Mouse (Mus musculus): Measurements from ENCODE around the gene Bcar3. TPM values are rescaled to one million over a fixed set of nuclear protein-coding genes. Genes with fewer than 3 reads are reported as not detected.

The Bcar3 gene
- polyA plus RNA-seq, 1 experiment from 2014 or later = 33.8 TPM

- Histone ChIP-seq H3K27me3 (replicated peaks; ENCODE audit: control insufficient read depth, insufficient read depth, low read length) (no peaks in the 10 kb centered on the region), H3K9me3 (ENCODE audit: control insufficient read depth) (no peaks in the 10 kb centered on the region), H3K27ac (ENCODE audit: low read depth, low read length) (no peak overlapping the region), H3K4me2 (replicated peaks; ENCODE audit: low read depth) (no peak overlapping the region), H3K4me3 (ENCODE audit: low read depth, low read length) (no peak overlapping the region), H3K9ac (ENCODE audit: low read depth, low read length) (no peak overlapping the region), H3K4me1 (replicated peaks; ENCODE audit: control insufficient read depth, insufficient read depth, low read length) (no peaks in the 10 kb centered on the region), H3K36me3 (ENCODE audit: control insufficient read depth, insufficient read depth) (no peaks in the 10 kb centered on the region)
- TF ChIP-seq CTCF (IDR thresholded peaks at IDR 0.05; ENCODE audit: low read depth) = no peak
- ATAC-seq = 0 out of 2 replicates have a peak, but pooled peaks have one; percentile 28
- WGBS = 10% methylated on average over 3 of the region's 3 CpGs
Observed at GRCm38 (mm10) chr3:122365326-122365725, 71.4 kb downstream of the Bcar3 start.

- no peaks in the 10 kb centered on the region for H3K4me1 ChIP-seq (replicated peaks; ENCODE audit: control insufficient read depth, insufficient read depth, low read length)
- H3K9me3 ChIP-seq (ENCODE audit: control insufficient read depth) = no peaks in the 10 kb centered on the region
- WGBS = 88% methylated on average over 8 of the region's 8 CpGs
- H3K4me2 ChIP-seq (replicated peaks; ENCODE audit: low read depth) = no peak overlapping the region
- no peak overlapping the region for H3K27ac ChIP-seq (ENCODE audit: low read depth, low read length)
- no peak for TF ChIP-seq CTCF (IDR thresholded peaks at IDR 0.05; ENCODE audit: low read depth)
- no peaks in the 10 kb centered on the region for H3K36me3 ChIP-seq (ENCODE audit: control insufficient read depth, insufficient read depth)
- H3K27me3 ChIP-seq (replicated peaks; ENCODE audit: control insufficient read depth, insufficient read depth, low read length) = no peaks in the 10 kb centered on the region
- no peak overlapping the region for H3K9ac ChIP-seq (ENCODE audit: low read depth, low read length)
- ATAC-seq = no peak
- H3K4me3 ChIP-seq (ENCODE audit: low read depth, low read length) = no peak overlapping the region
Observed at GRCm38 (mm10) chr3:122371646-122372341, 77.9 kb downstream of the Bcar3 start.

- H3K4me3 ChIP-seq (ENCODE audit: low read depth, low read length) = no peak overlapping the region
- no peaks in the 10 kb centered on the region for H3K4me1 ChIP-seq (replicated peaks; ENCODE audit: control insufficient read depth, insufficient read depth, low read length)
- no peak overlapping the region for H3K9ac ChIP-seq (ENCODE audit: low read depth, low read length)
- no peak for ATAC-seq
- no peak overlapping the region for H3K4me2 ChIP-seq (replicated peaks; ENCODE audit: low read depth)
- no peaks in the 10 kb centered on the region for H3K9me3 ChIP-seq (ENCODE audit: control insufficient read depth)
- 49% methylated on average over 4 of the region's 4 CpGs for WGBS
- H3K27me3 ChIP-seq (replicated peaks; ENCODE audit: control insufficient read depth, insufficient read depth, low read length) = no peaks in the 10 kb centered on the region
- H3K27ac ChIP-seq (ENCODE audit: low read depth, low read length) = no peak overlapping the region
- no peak for TF ChIP-seq CTCF (IDR thresholded peaks at IDR 0.05; ENCODE audit: low read depth)
- H3K36me3 ChIP-seq (ENCODE audit: control insufficient read depth, insufficient read depth) = no peaks in the 10 kb centered on the region
Observed at GRCm38 (mm10) chr3:122372617-122373016, 78.7 kb downstream of the Bcar3 start.

GRCm38 (mm10) chr3:122376011-122376410 is 82.1 kb downstream of the Bcar3 start:
- no peak overlapping the region for H3K27ac ChIP-seq (ENCODE audit: low read depth, low read length)
- no peak for TF ChIP-seq CTCF (IDR thresholded peaks at IDR 0.05; ENCODE audit: low read depth)
- H3K4me1 ChIP-seq (replicated peaks; ENCODE audit: control insufficient read depth, insufficient read depth, low read length) = no peaks in the 10 kb centered on the region
- H3K4me3 ChIP-seq (ENCODE audit: low read depth, low read length) = no peak overlapping the region
- no peaks in the 10 kb centered on the region for H3K27me3 ChIP-seq (replicated peaks; ENCODE audit: control insufficient read depth, insufficient read depth, low read length)
- H3K36me3 ChIP-seq (ENCODE audit: control insufficient read depth, insufficient read depth) = no peaks in the 10 kb centered on the region
- H3K9me3 ChIP-seq (ENCODE audit: control insufficient read depth) = no peaks in the 10 kb centered on the region
- H3K4me2 ChIP-seq (replicated peaks; ENCODE audit: low read depth) = no peak overlapping the region
- ATAC-seq = no peak
- H3K9ac ChIP-seq (ENCODE audit: low read depth, low read length) = no peak overlapping the region

GRCm38 (mm10) chr3:122376412-122376831 is 82.5 kb downstream of the Bcar3 start:
- no peak for TF ChIP-seq CTCF (IDR thresholded peaks at IDR 0.05; ENCODE audit: low read depth)
- no peak overlapping the region for H3K4me3 ChIP-seq (ENCODE audit: low read depth, low read length)
- no peak overlapping the region for H3K4me2 ChIP-seq (replicated peaks; ENCODE audit: low read depth)
- H3K27me3 ChIP-seq (replicated peaks; ENCODE audit: control insufficient read depth, insufficient read depth, low read length) = no peaks in the 10 kb centered on the region
- H3K9ac ChIP-seq (ENCODE audit: low read depth, low read length) = no peak overlapping the region
- no peak overlapping the region for H3K27ac ChIP-seq (ENCODE audit: low read depth, low read length)
- H3K4me1 ChIP-seq (replicated peaks; ENCODE audit: control insufficient read depth, insufficient read depth, low read length) = no peaks in the 10 kb centered on the region
- no peaks in the 10 kb centered on the region for H3K36me3 ChIP-seq (ENCODE audit: control insufficient read depth, insufficient read depth)
- no peaks in the 10 kb centered on the region for H3K9me3 ChIP-seq (ENCODE audit: control insufficient read depth)
- no peak for ATAC-seq
- WGBS = 66% methylated on average over 10 of the region's 10 CpGs

- Histone ChIP-seq H3K4me2 (replicated peaks; ENCODE audit: low read depth) (no peak overlapping the region), H3K4me3 (ENCODE audit: low read depth, low read length) (no peak overlapping the region), H3K9me3 (ENCODE audit: control insufficient read depth) (no peaks in the 10 kb centered on the region), H3K27ac (ENCODE audit: low read depth, low read length) (no peak overlapping the region), H3K9ac (ENCODE audit: low read depth, low read length) (no peak overlapping the region), H3K36me3 (ENCODE audit: control insufficient read depth, insufficient read depth) (no peaks in the 10 kb centered on the region), H3K27me3 (replicated peaks; ENCODE audit: control insufficient read depth, insufficient read depth, low read length) (no peaks in the 10 kb centered on the region), H3K4me1 (replicated peaks; ENCODE audit: control insufficient read depth, insufficient read depth, low read length) (no peaks in the 10 kb centered on the region)
- ATAC-seq = no peak
- WGBS = 68% methylated on average over 8 of the region's 8 CpGs
- no peak for TF ChIP-seq CTCF (IDR thresholded peaks at IDR 0.05; ENCODE audit: low read depth)
Observed at GRCm38 (mm10) chr3:122376841-122377464, 83.0 kb downstream of the Bcar3 start.

Data from intestine, postnatal 0 days (tissue).